Mouse (Mus musculus) cortical plate, adult 2 months (tissue): ENCODE measurements around the gene Sarnp. TPM values are rescaled to one million over a fixed set of nuclear protein-coding genes. Genes with fewer than 3 reads are reported as not detected.
A peak's percentile ranks its signal among the peaks of the same experiment; 100 is the strongest.

ENCODE experiments used
- H3K27ac ChIP-seq: fragments of 200-500 bp; 2 replicates; pipeline ENCODE4 v1.5.1; 2012; ENCODE audit warnings: low read length, control low read depth, inconsistent platforms; ENCODE audit not compliant: insufficient read depth
- H3K4me1 ChIP-seq: fragments of 200-500 bp; 2 replicates; pipeline ENCODE4 v1.6.1; 2011; ENCODE audit warnings: low read length; ENCODE audit not compliant: control insufficient read depth, insufficient read depth
- H3K4me3 ChIP-seq: fragments of 200-500 bp; 2 replicates; pipeline ENCODE4 v1.5.1; 2011; ENCODE audit warnings: mild to moderate bottlenecking, low read length, control low read depth; ENCODE audit not compliant: insufficient read depth
- CTCF ChIP-seq: fragments of 200-500 bp; IDR thresholded peaks from 2 replicates; pipeline ENCODE4 v1.5.1; 2011; ENCODE audit warnings: mild to moderate bottlenecking, control low read depth, low read length; ENCODE audit not compliant: insufficient read depth; ENCODE audit errors: extremely low read depth
- POLR2A ChIP-seq: fragments of 200-500 bp; IDR thresholded peaks from 2 replicates; pipeline ENCODE4 v1.6.1; 2011; ENCODE audit warnings: mild to moderate bottlenecking, low read length, control low read depth; ENCODE audit not compliant: insufficient read depth; ENCODE audit errors: extremely low read depth
- polyA plus RNA-seq: library from polyadenylated mRNA; depleted of rRNA; stranded (reverse); fragments of >200 nt; gene quantifications from 2 replicates; pipeline ENCODE4 v1.2.3, GENCODE M21; 2012

The Sarnp gene
- polyA plus RNA-seq, 1 experiment: 50.1 TPM

DNA sequence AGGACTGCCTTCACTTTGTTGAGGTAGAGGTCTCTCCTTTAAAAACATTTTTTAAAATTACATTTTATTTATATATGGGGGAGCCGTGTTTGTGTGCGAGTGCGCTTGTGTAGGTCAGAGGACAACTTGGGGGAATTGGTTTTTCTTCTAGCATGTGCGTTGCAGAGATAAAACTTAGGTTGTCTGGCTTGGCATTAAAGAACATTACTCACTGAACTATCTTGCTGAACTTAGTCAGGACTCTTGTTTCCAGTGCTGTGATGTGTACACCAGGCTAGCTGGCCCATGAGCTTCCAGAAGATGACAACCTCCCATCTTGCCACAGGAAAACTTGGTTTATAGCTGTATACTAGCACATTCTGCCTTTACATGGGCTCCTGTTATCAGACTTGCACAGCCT is 29.5 kb downstream of the Sarnp start:
- Histone ChIP-seq H3K4me1 (no peaks in the 10 kb centered on the region), H3K27ac (no peak overlapping the region), H3K4me3 (no peak overlapping the region)
- TF ChIP-seq CTCF (no peak), POLR2A (no peak)

GRCm38 (mm10) chr10:128848426-128848825 is 31.3 kb downstream of the Sarnp start:
- Histone ChIP-seq H3K4me3 (no peak overlapping the region), H3K4me1 (no peaks in the 10 kb centered on the region), H3K27ac (no peak overlapping the region)
- TF ChIP-seq POLR2A (no peak), CTCF (no peak)

- H3K27ac ChIP-seq: no peak overlapping the region
- TF ChIP-seq POLR2A: no peak
- no peak overlapping the region for H3K4me3 ChIP-seq
- H3K4me1 ChIP-seq: no peaks in the 10 kb centered on the region
These were observed 33.2 kb downstream of the Sarnp start for GRCm38 (mm10) chr10:128850339-128850738.

- no peak overlapping the region for H3K4me3 ChIP-seq
- TF ChIP-seq POLR2A (no peak), CTCF (no peak)
- H3K27ac ChIP-seq: no peak overlapping the region
- no peaks in the 10 kb centered on the region for H3K4me1 ChIP-seq
These were observed 44.0 kb downstream of the Sarnp start for GRCm38 (mm10) chr10:128861176-128861575.

- peaks cover 2% of the 10 kb centered on the region; the same call in 1 of the 2 replicates for H3K4me1 ChIP-seq
- TF ChIP-seq POLR2A: no peak
- TF ChIP-seq CTCF: peak; percentile 14; the same call in 1 of the 2 replicates
- no peak overlapping the region for H3K27ac ChIP-seq
- H3K4me3 ChIP-seq: no peak overlapping the region
These were observed 48.9 kb downstream of the Sarnp start for GRCm38 (mm10) chr10:128866042-128866441.

- no peak overlapping the region for H3K27ac ChIP-seq
- peaks cover 2% of the 10 kb centered on the region; the same call in 1 of the 2 replicates for H3K4me1 ChIP-seq
- no peak overlapping the region for H3K4me3 ChIP-seq
- TF ChIP-seq CTCF (no peak), POLR2A (no peak)
These were observed 49.4 kb downstream of the Sarnp start for GRCm38 (mm10) chr10:128866518-128866917.

GRCm38 (mm10) chr10:128870341-128870740 is 53.2 kb downstream of the Sarnp start:
- H3K4me3 ChIP-seq: no peak overlapping the region
- TF ChIP-seq POLR2A: no peak
- TF ChIP-seq CTCF: no peak
- H3K27ac ChIP-seq: no peak overlapping the region

DNA sequence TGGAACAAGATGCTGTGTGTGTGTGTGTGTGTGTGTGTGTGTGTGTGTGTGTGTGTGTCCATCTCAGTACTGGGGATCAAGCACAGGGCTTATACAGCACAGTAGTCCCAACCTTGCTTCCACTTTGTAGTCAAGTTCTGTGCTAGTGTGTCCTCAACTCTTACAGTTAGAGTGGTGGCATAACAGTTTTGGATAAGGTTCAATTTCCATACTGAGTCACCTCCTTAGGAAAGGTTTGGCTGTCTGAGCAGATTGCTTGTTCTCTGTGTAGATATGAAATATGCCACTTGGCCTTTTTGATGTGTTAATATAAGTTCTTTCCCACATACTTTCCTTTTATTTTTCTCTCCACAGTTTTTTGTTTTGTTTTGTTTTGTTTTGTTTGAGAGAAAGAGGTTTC is 61.2 kb downstream of the Sarnp start:
- H3K27ac ChIP-seq: no peak overlapping the region
- H3K4me1 ChIP-seq: no peaks in the 10 kb centered on the region
- no peak overlapping the region for H3K4me3 ChIP-seq
- TF ChIP-seq CTCF (no peak), POLR2A (no peak)

More at GRCm38 (mm10) chr10:128870341-128870740, 53.2 kb downstream of the Sarnp start:
- peaks cover 2% of the 10 kb centered on the region; the same call in 1 of the 2 replicates for H3K4me1 ChIP-seq

GRCm38 (mm10) chr10:128878811-128879210 is 61.7 kb downstream of the Sarnp start:
- Histone ChIP-seq H3K4me1 (no peaks in the 10 kb centered on the region), H3K4me3 (no peak overlapping the region), H3K27ac (no peak overlapping the region)
- TF ChIP-seq POLR2A: no peak
- TF ChIP-seq CTCF: no peak

GRCm38 (mm10) chr10:128882067-128882466 is 64.9 kb downstream of the Sarnp start:
- Histone ChIP-seq H3K4me3 (no peak overlapping the region), H3K4me1 (no peaks in the 10 kb centered on the region), H3K27ac (no peak overlapping the region)
- TF ChIP-seq POLR2A: no peak
- no peak for TF ChIP-seq CTCF
